Mouse (Mus musculus) intestine, embryonic 16.5 days (tissue): ENCODE data around the gene Dapk2. TPM values are rescaled to one million over a fixed set of nuclear protein-coding genes. Genes with fewer than 3 reads are reported as not detected.

Experiments used
- polyA plus RNA-seq: library from polyadenylated mRNA; unstranded; fragments of >200 nt; fragmentation: Nextera tagmentation; extraction: Ambion mirVana; gene quantifications from 2 replicates; pipeline ENCODE4 v1.2.1, GENCODE M21; 2015

Dapk2 gene
- polyA plus RNA-seq, 1 experiment from 2014 or later = 8.0 TPM

Other genes starting within 250 kb of the Dapk2 start
- gene Trip4, start 249.4 kb upstream of the Dapk2 start, polyA plus RNA-seq = 20.3 and 22.2 TPM in 2 replicates
- 9.4 and 9.9 TPM in 2 replicates for gene Csnk1g1, start 249.3 kb upstream of the Dapk2 start, polyA plus RNA-seq
- gene Ppib, start 98.0 kb upstream of the Dapk2 start, polyA plus RNA-seq = 645 and 681 TPM in 2 replicates
- gene Snx22, start 88.5 kb upstream of the Dapk2 start, polyA plus RNA-seq = 1.2 and 1.9 TPM in 2 replicates
- 149 and 155 TPM in 2 replicates for gene Snx1, start 31.6 kb upstream of the Dapk2 start, polyA plus RNA-seq
- 203 and 219 TPM in 2 replicates for gene Ciao2a, start 31.6 kb upstream of the Dapk2 start, polyA plus RNA-seq
- 12.8 and 13.8 TPM in 2 replicates for gene Herc1, start 192.2 kb downstream of the Dapk2 start, polyA plus RNA-seq